Mouse (Mus musculus): ENCODE measurements around the gene Nr4a1. TPM values are rescaled to one million over a fixed set of nuclear protein-coding genes. Genes with fewer than 3 reads are reported as not detected.

The Nr4a1 gene
- total RNA-seq, 2 experiments from 2014 or later, result 171 to 181 TPM

DNA sequence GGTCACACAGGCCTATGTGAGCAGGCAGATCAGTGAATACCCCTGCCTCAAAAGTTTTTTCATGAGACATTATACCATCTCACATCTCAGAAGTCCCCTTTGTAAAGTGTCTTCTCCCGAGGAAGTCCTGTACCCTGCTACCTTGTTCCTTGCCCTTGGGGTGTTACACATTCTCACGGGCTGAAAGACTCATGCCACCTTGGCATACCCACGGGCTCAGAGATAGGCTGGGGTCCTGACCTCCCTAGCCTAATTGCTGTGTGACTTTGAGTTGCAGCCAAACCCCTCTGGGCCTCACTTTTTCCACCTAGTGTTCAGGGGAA, 545 bp upstream of the Nr4a1 start:
- no peak for DNase-seq (ENCODE audit: low spot score in 2 of 2)

DNA sequence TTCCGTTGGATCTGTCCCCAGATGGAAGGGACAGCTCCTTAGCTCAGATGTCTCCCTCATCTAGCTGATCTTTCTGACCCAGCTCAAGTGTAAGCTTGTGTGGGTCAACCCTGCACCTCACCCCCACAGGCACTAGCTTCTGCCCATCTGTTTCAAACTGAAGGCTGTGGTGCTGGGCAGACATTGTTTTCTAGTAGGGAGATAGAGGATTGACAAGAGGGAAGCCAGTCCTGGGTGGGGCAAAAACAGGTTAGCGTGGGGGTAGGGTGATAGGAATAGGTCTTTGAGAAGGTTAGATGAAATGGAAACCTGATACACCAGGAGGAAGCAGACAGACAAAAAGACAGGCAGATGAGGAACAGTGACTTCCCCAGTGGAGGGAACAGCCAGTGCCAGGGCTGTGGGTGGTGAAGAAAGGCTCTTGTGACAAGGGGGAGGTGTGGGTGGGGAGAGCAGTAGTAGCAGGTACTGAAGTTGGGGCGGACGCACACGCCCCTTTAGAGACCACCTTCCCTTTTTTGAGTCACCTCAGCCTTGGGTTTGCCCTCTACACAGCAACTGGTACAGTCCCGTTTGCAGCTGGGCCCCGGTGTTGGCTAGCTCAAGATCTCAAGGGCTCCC, 1.9 kb downstream of the Nr4a1 start:
- DNase-seq (ENCODE audit: low spot score in 2 of 2), result no peak

DNA sequence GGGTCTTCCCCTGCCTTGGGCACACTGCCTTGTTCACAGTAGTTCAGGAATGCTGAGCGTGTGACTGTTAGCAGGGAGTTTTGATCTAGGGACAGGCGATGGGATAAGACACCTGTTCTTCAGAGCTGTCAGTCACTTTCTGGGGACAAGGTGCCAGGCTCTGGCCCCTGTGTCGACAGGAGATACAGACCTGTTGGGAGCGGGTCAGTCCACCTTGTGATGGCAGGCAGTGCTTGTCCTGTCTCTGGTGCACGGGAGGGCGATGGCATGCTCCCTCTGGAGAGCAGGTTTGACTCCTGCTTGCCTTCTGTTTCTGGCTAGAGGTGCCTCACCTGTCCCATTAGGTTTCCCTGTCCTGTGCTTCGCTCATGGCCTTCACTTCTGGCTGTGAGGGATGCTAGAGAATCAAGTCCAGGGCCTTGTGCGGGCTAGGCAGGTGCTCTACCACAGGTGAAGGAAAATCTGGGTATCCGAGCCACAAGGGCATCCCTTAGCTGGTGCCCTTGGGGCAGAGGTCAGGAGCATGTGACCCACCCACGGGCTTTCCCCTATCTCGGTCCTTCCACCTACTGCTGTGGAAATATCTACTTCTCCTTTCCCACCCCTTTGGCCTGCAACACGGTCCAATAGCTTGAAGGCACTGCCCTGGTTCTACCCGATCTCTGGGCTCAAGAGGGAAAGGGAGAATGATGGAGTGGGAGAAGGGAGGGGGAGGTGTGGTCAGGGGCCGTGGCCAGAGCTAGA, 2.6 kb downstream of the Nr4a1 start:
- no peak for DNase-seq (ENCODE audit: low spot score in 2 of 2)

DNA sequence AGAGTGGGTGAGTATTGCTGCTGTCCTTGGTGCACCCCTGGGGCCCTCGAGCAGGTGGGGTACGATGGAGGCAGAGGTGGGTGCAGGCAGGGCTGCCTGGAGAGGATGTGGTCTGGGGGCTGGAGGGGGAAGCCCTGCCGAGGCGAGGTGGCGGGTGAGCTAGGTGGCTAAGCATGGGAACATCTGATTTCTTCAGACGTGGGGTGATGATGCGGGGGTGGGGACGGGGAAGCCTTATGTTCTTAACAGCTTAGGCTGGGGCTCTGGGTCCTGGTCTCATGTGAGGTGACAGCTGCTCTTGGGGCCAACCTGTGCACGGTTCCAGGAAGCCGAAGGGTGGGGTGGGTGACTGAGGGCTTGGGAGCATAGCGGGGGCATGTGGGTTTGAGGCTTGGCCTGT, 4.4 kb downstream of the Nr4a1 start:
- DNase-seq (ENCODE audit: low spot score in 2 of 2), result no peak

DNA sequence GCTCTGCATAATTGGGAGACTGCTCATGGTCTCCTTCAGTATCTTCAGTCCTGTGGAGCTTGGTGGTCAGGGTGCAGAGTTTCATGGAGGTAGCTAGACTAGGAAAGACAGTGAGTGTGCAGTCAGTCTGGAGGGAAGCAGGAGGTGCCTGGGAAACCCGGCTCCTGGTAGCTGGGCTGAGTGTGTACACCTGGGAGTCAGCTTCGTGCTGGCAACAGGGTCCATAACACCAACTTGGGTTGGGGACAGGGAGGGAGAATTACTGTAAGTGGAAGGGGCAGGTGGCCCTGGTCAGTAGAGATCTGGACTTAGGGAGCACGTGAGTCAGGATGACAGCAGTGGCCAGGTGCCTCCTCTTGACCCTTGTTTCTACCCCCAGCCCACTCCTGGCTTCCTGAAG, 5.9 kb downstream of the Nr4a1 start:
- DNase-seq (ENCODE audit: low spot score in 2 of 2), result no peak

DNA sequence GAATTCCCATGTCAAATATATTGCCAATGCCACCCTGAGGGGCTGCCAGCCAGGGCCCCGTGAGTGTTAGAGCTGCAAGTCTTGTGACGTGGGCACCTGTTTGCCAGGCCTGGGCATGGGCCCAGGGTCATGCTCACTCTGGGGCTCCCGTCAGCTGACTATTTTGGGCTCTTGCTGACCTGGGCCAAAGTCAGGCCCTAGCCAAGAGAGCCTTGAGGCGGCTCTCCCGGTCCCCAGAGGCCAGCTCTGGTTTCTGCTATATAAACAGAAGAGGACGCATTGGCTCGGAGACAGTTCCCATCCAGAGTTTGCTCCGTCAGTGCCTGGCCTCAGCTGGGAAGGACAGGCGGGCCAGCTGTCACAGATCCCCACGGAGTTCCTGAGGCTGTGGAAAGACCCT, 6.3 kb downstream of the Nr4a1 start:
- DNase-seq (ENCODE audit: low spot score in 2 of 2), result no peak

DNA sequence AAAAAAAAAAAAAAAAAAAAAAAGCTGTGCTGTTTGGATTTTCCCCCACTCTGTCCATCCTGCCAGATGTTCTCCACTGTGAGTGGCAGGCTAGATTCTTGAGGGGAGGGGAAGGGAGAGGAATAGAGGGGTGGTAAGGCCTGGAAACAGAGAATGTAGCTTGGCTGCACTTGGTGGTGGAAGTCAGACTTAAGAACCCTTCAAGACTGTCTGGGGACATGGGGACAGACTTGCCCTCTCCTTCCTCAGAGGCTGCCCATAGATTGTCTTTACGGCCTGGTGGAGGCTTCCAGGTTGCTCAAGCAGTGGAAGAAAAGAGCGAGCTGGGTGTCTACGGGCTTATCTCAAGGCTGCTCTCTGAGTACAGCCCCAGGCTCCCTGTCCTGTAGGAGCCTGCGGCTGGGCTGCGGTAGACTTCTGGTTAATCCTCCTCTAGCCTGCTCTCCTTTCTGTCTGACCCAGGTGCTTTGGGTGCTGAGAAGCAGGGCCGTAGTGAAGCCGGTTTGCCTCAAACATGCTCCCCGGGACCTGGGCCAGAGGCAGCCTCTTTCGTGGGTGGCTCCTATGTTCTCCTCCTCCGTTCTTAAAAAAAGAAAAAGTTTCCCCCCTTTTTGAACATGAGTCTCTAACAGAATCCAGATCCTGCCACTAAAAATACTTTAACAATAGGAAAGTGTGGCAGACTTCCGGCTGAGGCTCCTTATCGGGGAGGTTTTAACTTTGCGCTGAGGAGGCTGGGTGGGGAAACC, 7.0 kb downstream of the Nr4a1 start:
- DNase-seq (ENCODE audit: low spot score in 2 of 2), result no peak

DNA sequence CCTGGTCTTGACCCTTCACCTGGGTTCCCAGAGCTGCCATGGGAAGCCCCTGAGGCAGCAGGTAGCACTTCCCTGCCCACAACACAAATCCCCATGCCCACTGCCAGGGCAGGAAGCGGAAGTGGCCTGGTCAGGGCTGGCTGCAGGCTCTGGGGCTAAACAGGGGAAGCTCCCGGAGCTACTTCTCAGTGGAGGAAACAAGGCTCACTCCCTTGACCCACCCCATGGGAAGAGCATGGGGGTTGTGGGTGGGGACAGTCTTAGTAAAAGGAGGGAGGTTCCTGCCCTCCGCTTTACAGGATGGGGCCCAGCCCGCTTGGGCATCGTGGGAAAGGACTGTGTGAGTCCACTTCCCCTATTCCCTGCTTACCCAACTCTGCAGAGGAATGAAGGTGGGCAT, 8.4 kb downstream of the Nr4a1 start:
- DNase-seq (ENCODE audit: low spot score in 2 of 2), result no peak

DNA sequence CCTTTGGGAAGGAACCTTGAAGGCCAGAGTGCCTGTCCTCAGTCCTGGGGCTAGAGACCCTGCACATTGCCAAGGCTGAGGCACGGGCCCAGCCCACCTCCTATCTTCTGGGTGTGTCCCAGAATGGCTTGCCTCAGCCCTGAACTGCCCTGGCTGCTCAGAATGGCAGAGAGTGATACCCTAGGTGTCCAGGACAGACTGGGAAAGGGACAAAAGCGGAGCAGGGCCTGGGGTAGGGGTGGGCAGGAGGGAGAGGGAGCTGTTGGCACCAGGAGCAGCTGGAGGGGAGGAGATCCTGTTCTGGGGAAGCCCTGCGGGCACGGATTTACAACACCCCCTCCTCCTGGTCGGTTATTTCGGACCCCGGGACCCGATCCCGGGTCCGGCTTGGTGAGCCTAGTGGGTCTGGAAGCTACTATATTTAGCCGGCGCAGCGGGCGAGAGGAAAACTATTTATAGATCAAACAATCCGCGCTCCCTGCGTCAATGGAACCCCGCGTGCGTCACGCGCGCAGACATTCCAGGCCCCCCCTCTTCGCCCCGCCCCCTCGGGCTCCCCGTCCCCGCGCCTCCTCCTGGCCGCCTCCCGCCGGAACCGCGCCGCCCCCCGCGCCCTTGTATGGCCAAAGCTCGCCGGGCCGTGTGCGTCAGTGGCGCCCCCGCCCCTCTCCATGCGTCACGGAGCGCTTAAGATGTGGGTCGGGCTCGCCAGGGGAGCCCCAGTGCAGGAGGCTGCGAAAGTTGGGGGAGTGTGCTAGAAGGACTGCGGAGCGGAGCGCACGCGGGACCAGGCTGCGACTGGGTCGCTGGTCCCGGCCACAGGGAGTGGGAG, 12.3 kb downstream of the Nr4a1 start:
- peak; percentile 95 to 96 for DNase-seq (ENCODE audit: low spot score in 2 of 2)

DNA sequence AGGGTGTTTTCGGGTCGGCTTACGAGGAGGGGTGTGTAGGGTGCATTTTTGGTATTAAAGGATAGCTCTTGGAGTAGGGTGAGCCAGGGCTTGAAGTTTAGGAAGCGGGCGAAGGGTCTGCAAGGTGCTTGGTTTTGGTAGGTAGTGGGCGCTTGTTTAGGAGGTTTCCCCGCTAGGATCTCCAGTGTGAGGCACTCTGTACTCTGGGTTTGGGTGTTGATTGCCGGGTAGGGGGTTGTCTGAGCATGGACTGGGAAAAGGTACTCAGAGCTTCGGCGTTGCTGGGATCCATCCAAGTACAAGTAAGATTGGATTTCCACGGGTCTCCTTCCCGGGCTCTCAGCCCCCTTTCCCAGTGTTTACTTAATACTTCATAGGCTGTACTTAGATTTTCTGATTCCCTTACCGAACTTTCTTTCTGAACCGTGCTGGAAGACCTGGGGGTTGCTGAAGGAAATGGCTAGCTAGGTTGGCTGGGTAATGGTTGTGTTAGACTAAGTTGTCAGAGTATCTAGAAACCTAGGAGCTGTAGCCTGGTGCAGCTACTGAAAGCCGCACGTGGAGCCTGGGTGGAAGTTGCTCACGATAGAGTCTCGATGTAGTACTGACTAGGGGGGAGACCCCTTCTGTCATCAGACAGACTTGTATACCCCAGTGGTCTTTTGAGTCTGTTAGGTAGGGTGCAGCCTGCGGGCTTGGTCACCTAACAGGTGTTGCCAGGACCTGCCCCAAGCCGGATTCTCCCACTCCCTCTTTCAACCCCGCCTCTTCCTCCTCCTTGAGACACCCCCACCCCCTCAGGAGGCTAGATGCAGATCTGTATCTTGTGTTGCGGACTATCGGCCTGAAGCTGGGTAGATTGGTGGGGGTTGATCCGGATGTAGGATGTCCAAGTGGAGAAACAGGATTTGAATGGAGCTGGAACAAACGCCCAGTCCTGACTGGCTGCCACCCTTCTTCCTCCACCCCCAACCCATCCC, 13.3 kb downstream of the Nr4a1 start:
- DNase-seq (ENCODE audit: low spot score in 2 of 2), result no peak

DNA sequence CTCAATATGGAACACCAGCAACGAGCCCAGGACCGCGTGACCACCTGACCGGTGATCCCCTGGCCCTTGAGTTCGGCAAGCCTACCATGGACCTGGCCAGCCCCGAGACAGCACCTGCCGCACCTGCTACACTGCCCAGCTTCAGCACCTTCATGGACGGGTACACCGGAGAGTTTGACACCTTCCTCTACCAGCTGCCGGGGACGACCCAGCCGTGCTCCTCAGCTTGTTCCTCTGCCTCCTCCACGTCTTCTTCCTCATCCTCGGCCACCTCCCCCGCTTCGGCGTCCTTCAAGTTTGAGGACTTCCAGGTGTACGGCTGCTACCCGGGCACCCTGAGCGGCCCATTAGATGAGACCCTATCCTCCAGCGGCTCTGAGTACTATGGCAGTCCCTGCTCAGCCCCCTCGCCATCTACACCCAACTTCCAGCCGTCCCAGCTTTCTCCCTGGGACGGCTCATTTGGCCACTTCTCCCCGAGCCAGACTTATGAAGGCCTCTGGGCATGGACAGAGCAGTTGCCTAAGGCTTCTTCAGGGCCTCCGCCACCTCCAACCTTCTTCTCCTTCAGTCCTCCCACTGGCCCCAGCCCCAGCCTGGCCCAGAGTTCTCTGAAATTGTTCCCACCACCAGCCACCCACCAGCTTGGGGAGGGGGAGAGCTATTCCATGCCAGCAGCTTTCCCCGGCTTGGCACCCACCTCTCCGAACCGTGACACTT, 16.2 kb downstream of the Nr4a1 start:
- no peak for DNase-seq (ENCODE audit: low spot score in 2 of 2)

DNA sequence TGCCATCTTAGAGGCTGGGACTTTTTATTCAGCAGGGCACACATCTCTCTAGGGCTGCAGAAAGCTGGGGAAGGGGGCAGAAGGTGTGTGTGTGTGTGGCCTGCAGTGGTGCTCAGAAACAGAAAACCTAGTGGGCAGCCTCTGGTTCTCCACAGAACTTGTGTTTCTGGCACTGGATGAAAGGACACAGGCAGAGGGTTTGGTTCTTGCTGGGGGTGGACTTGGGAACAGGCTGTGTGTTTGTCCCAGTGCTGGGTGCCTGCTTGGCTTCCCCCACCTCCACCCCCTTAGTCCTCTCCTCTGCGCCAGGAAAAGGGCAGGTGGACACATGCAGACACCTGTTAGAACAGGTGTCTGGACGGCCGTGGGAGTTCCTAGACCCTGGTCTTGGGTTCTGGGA, 17.0 kb downstream of the Nr4a1 start:
- DNase-seq (ENCODE audit: low spot score in 2 of 2), result no peak

DNA sequence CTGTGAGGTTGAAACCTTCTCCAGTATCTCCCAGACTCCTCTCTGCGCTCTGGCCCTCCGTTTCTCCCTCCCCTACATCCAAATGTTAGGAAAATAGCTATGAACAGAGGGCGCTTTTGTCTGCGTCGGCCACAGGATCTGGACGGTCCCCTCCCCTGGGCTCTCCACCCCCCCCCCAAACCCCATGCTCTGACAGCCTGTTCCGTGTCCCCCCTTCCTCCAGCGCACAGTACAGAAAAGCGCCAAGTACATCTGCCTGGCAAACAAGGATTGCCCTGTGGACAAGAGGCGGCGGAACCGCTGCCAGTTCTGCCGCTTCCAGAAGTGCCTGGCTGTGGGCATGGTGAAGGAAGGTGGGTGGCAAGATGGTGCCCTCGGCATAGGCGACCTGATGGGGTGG, 17.4 kb downstream of the Nr4a1 start:
- no peak for DNase-seq (ENCODE audit: low spot score in 2 of 2)

DNA sequence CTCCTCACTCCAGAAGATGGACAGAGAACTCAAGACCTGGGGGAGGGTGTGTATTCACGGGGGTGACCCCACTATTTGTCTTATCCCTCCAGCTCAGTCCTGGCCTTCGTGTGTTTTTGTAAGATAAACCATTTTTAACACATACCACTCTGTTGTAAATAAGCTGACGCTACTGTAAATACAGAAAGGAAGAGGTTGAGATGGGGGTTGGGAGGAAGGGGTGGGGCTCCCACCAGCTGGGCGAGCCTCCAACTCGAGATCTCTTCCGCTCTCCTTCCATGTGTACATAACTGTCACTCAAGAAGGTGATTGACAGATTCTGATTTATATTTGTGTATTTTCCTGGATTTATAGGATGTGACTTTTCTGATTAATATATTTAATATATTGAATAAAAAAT, 20.3 kb downstream of the Nr4a1 start:
- no peak for DNase-seq (ENCODE audit: low spot score in 2 of 2)

DNA sequence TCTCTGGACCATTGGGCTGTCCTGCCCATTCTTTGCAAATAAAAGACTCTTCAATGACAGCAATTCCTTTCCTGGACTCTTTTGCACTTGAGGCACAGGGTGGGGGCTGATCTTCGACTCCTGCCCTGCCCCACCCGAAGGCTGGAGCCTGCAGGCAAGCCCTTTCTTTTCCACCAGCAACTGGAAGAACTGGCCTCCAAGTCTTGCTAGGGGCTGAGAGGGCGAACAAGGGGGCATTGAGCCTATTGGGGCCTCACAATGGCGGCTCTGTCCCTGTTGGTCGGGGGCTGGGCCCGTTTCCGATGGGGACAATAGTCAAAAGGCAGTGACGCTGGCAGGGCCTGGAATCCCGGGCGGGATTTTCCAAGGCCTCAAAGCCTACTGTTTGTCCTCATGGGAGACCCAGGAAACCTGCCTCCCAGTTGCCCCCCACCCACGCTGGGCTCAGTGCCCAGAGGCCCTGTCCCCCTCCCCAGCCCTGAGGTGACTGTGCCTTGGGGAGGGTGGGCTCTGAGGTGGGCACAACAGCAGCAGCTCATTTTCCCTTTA, 23.4 kb downstream of the Nr4a1 start:
- DNase-seq (ENCODE audit: low spot score in 2 of 2), result no peak

DNA sequence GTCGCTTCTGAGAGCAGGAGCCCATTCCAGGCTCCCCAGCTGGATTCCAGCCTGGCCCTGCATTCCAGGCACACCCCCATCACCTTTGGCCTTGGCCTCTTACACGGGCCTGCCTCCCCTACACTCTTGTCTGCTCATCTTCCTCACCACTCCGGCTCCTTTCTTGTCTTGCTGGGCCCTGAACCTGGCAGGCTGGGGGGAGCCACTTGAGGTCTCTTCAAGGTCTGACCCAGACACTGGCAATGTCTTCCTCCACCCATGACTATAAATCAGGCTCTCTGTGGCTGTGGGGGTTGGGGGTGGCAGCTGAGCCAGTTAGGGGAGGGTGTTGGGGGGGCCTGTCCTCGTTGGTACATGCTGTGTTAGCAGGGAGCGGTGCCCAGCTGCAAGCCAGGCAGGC, 24.5 kb downstream of the Nr4a1 start:
- DNase-seq (ENCODE audit: low spot score in 2 of 2), result no peak

DNA sequence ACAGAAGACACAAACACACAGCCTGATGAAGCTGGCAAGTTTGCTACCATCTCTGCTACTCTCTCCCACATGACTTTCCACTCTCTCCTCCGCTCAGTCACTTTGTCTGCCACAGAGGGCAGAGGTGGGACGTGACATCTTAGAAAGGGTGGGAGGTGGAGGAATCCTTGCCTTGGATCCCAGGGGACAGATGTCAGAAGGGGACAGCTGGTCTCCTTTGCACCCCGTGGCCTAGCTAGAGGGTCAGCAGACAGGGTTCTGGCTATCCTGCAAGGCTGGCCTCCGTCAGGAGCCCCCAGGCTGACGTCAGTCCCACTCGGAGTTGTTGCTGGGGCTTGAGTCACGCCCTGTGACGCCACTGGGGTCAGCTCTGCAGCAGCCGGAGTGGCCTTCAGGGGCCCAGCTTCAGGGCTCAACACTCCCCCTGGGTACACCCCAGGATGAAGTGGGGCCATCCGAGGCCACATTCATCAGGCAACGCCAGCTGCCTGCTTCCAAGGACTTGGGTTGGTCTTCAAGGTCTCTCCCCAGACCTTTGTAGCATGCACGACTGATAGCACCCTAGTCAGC, 25.4 kb downstream of the Nr4a1 start:
- DNase-seq (ENCODE audit: low spot score in 2 of 2), result no peak

DNA sequence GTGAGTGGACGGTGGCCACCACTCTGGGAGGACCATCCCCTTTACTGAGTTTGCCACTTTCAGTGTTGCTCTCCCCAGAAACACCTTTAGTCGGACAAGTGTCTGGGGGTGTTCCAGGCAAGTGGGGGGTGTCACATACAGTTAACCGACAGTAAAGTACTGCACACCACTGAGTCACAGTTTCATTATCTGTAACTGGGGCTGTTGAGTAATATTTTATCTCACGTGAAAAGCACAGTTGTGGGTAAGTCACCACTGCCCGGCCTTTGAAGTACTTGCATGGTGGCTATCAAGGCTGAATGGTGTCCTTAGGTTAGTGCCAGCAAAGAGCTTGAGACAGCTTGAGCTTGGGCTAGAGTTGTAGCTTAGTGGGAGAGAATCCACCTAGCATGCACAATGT, 28.4 kb downstream of the Nr4a1 start:
- DNase-seq (ENCODE audit: low spot score in 2 of 2), result no peak

All from left cerebral cortex, adult 18-20 months (tissue).